Mouse (Mus musculus) thymus, postnatal 0 days (tissue): ENCODE measurements at regions not wholly inside any gene's neighbourhood (a gene's known extent, or its start where the extent isn't known, plus 50 kb on each side); places are given as distances from the start of the nearest gene placed in this dataset.
A peak's percentile ranks its signal among the peaks of the same experiment; 100 is the strongest.

ENCODE experiments used
- DNase-seq: peaks from one replicate; pipeline ENCODE4 v3.0.0-alpha.2; 2015; ENCODE audit warnings: low spot score

GRCm38 (mm10) chr2:138123331-138123730 is 133.0 kb upstream of the Btbd3 start:
- no peak for DNase-seq

- DNase-seq, result no peak
These were observed 135.5 kb upstream of the Btbd3 start for GRCm38 (mm10) chr2:138120868-138121267.

- no peak for DNase-seq
These were observed 136.2 kb upstream of the Btbd3 start for GRCm38 (mm10) chr2:138120131-138120530.

GRCm38 (mm10) chr2:138099777-138100176 is 156.6 kb upstream of the Btbd3 start:
- DNase-seq, result no peak

- DNase-seq, result no peak
These were observed 171.0 kb upstream of the Btbd3 start for GRCm38 (mm10) chr2:138085390-138085789.

GRCm38 (mm10) chr2:138084564-138085283 is 171.6 kb upstream of the Btbd3 start:
- no peak for DNase-seq

GRCm38 (mm10) chr2:138074020-138074613 is 182.2 kb upstream of the Btbd3 start:
- DNase-seq, result no peak

GRCm38 (mm10) chr2:138072165-138072728 is 184.1 kb upstream of the Btbd3 start:
- DNase-seq, result no peak

- no peak for DNase-seq
These were observed 203.3 kb upstream of the Btbd3 start for GRCm38 (mm10) chr2:138053081-138053480.

- DNase-seq, result no peak
These were observed 208.0 kb upstream of the Btbd3 start for GRCm38 (mm10) chr2:138048341-138048740.

GRCm38 (mm10) chr2:138047781-138048201 is 208.6 kb upstream of the Btbd3 start:
- no peak for DNase-seq

GRCm38 (mm10) chr2:138047361-138047760 is 209.0 kb upstream of the Btbd3 start:
- no peak for DNase-seq

GRCm38 (mm10) chr2:138046918-138047317 is 209.4 kb upstream of the Btbd3 start:
- no peak for DNase-seq

GRCm38 (mm10) chr2:138045933-138046642 is 210.3 kb upstream of the Btbd3 start:
- no peak for DNase-seq

GRCm38 (mm10) chr2:138040706-138041105 is 215.7 kb upstream of the Btbd3 start:
- DNase-seq, result no peak

- DNase-seq, result no peak
These were observed 216.1 kb upstream of the Btbd3 start for GRCm38 (mm10) chr2:138040302-138040701.

- no peak for DNase-seq
These were observed 222.1 kb upstream of the Btbd3 start for GRCm38 (mm10) chr2:138034123-138034736.

GRCm38 (mm10) chr2:138033379-138034122 is 222.8 kb upstream of the Btbd3 start:
- DNase-seq, result peak; percentile 35

GRCm38 (mm10) chr2:138027411-138027810 is 229.0 kb upstream of the Btbd3 start:
- DNase-seq, result no peak

GRCm38 (mm10) chr2:138023558-138023957 is 232.8 kb upstream of the Btbd3 start:
- DNase-seq, result no peak

- no peak for DNase-seq
These were observed 274.6 kb upstream of the Btbd3 start for GRCm38 (mm10) chr2:137981766-137982165.
